Mouse (Mus musculus): ENCODE data around the gene Hist2h2bb.

Gene Hist2h2bb

DNA sequence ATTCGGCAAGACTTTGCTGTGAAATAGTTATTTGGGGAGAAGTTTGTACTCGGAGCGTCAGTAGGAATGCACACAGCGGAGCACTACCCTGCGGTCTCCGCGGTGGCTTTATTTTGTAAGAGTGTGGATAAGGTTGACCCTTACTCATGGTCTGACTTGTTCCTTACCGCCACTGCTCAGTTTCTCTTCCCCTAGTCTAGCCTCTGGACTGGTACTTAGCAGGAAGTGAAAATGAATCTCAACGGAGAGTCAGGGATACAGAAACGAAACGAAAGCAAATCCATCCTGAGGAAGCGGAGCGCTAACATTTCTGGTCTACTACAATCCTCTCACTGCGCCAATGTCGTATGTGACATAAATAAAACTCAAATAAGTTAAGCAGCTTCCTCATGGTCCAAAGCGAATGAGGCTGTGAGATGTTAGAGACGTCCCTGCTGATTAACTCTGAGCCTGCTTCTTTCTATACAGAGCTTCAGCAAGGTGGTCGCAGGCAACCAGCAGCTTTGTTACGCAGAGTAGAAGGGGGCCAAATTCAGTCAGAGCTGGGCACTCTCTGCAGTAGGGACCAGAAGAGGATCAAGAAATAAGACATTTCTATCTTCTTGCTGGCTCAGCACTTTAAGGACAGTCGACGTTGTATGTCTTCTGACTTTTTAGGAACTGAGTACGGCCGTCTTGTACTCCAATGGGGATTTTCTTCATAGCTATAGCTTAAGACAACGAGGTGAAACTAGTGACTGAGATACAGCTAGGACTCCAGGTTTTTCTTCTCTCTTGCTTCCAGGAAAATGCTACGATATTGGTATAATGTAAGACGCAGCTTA is 31.4 kb downstream of the Hist2h2bb start:
- DNase-seq (ENCODE audit: low spot score) = no peak

DNA sequence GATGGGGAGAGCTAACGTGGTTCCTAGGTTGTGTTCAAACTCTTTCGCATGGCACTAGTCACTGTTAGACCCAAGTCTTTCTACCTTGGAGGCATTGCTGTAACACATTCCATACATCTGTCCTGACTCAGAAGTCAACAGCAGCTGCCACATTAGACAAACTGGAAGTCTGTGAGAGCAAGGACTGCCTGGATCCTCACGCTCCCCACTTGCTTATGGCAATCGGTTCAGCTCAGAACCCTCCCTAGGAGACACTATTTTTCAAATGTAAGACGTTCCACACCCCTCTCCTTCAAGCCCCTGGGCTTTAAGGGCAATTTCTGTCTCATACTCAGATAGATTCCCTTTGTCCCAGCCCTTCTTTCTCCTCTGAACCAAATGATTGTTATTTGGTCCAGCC is 32.5 kb downstream of the Hist2h2bb start:
- DNase-seq (ENCODE audit: low spot score) = no peak

DNA sequence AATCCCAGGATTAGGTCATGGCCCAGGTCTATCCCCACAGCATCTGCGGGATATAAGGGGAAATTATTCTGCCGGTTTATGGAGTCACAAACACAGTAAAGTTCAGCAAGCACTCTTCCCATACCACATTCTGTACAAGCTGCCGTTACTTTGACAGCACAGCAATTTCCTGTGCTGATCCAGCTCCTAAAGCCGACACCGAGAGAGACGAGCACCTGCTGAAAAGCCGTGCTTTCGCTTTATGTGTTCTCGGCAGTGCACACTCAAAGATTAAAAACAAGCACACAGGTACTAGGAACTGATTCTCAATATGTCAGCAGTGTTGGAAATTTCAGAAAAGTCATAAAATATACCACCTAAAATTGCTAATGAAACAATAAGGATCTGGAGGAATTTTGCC is 37.0 kb downstream of the Hist2h2bb start:
- no peak for DNase-seq (ENCODE audit: low spot score)

DNA sequence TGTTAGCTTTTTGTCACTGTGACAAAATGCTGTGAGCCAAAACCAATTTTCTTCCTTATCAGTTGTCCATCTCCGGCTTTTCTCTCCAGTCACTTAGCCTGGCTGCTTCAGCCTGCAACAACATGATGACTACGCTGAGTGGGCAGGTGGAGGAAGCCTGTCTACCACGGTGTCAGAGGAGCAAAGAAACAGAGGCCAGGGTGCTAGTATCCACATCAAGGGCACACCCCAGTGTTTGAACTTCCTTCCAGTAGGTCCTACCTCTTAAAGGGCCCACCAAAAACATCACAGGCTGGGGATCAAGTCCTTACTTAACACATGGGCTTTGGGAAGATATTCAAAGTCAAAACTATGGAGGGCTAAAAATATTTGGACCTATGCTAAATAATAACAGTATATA is 39.9 kb downstream of the Hist2h2bb start:
- no peak for DNase-seq (ENCODE audit: low spot score)

DNA sequence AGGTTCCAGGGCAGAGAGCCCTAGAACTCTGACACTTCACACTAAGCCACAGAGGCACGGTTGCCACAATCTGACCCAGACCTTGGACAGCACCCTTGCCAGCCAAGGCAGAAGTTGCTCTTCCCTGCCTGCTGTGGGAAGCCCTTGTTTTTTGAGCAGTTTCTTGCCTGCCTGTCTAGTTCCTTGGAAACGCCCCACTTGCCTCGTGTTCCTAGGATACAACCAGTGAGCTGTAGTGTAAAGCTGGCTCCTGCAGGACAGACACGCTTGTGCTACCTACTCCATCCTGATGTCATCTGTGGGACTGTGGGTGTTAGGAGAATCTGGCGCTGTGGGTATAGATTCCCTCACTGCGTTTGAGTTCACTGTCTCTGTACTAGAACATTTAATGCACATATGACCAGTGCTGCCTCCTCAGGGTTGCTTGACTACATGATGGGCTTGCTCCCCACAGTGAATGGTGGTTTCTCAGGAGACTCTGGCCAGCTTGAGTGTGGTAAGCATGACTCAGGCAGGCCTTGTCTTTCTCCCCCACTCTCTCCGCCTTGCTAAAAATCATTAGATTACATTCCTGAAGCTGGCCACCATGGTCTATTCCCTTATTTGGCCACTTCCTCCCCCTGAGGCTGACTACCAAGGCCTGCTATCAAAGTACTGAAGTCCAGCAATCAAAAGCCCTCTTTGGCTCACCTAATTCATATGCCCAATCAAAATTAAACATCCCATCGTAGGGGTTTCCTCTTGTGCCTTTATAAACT is 43.0 kb downstream of the Hist2h2bb start:
- no peak for DNase-seq (ENCODE audit: low spot score)
